Mouse (Mus musculus) liver, postnatal 0 days (tissue): Measurements from ENCODE around the gene Gm20388. TPM values are rescaled to one million over a fixed set of nuclear protein-coding genes. Genes with fewer than 3 reads are reported as not detected.

Experiments used
- ATAC-seq: fragments of 200-750 bp; cut with Nextera tagmentation; 2 replicates; pipeline ENCODE4 v1.8.0; 2017; ENCODE audit warnings: mild to moderate bottlenecking, moderate library complexity
- DNase-seq: peaks from one replicate; pipeline ENCODE4 v3.0.0-alpha.2; 2016
- H3K27ac ChIP-seq: fragments of 300-500 bp; sonication (generic); 2 replicates; pipeline ENCODE4 v1.5.1; 2014; ENCODE audit warnings: antibody characterized with exemption, moderate library complexity, mild to moderate bottlenecking, low read depth
- H3K27me3 ChIP-seq: fragments of 300-500 bp; sonication (generic); 2 replicates; pipeline ENCODE4 v1.6.1; 2014; ENCODE audit warnings: low read length, control low read depth, mixed read lengths; ENCODE audit not compliant: insufficient read depth
- H3K36me3 ChIP-seq: fragments of 300-500 bp; sonication (generic); replicated peaks from 2 replicates; pipeline ENCODE4 v1.6.1; 2014; ENCODE audit warnings: mild to moderate bottlenecking, control low read depth, low read length, moderate library complexity, mixed read lengths; ENCODE audit not compliant: insufficient read depth
- H3K4me1 ChIP-seq: fragments of 300-500 bp; sonication (generic); 2 replicates; pipeline ENCODE4 v1.6.1; 2014; ENCODE audit warnings: antibody characterized with exemption, mild to moderate bottlenecking, control low read depth; ENCODE audit not compliant: insufficient read depth
- H3K4me2 ChIP-seq: fragments of 300-500 bp; sonication (generic); 2 replicates; pipeline ENCODE4 v1.6.1; 2014; ENCODE audit warnings: low read depth, mild to moderate bottlenecking, low read length, moderate library complexity, mixed read lengths
- H3K4me3 ChIP-seq: fragments of 300-500 bp; sonication (generic); 2 replicates; pipeline ENCODE4 v1.5.1; 2014; ENCODE audit warnings: low read depth, low read length
- H3K9ac ChIP-seq: fragments of 300-500 bp; sonication (generic); replicated peaks from 2 replicates; pipeline ENCODE4 v1.6.1; 2014; ENCODE audit warnings: mild to moderate bottlenecking, moderate library complexity
- H3K9me3 ChIP-seq: fragments of 300-500 bp; sonication (generic); 2 replicates; pipeline ENCODE4 v1.6.1; 2016; ENCODE audit warnings: mild to moderate bottlenecking, control low read depth, low read length, mixed read lengths
- CTCF ChIP-seq: sonication (generic); IDR thresholded peaks from 2 replicates; pipeline ENCODE4 v1.5.1; 2016; ENCODE audit warnings: antibody characterized with exemption, low read depth
- EP300 ChIP-seq: IDR thresholded peaks from 2 replicates; pipeline ENCODE4 v1.6.1; 2016; ENCODE audit warnings: antibody characterized with exemption, low read depth, mild to moderate bottlenecking
- WGBS: fragments of 180-500 bp; shearing (Covaris S2); extraction: QIAGEN DNeasy Blood & Tissue Kit; methylation state at CpG from one replicate; pipeline ENCODE4 v1.1.7; 2014; ENCODE audit not compliant: insufficient replicate concordance; 5-methylcytosine and 5-hydroxymethylcytosine counted together
- polyA plus RNA-seq: library from polyadenylated mRNA; unstranded; fragments of >200 nt; fragmentation: Nextera tagmentation; extraction: Ambion mirVana; gene quantifications from 2 replicates; pipeline ENCODE4 v1.2.1, GENCODE M21; 2015

Gene Gm20388
- polyA plus RNA-seq, 1 experiment from 2014 or later, result not detected

GRCm38 (mm10) chr8:123766516-123766915 is 3855.9 kb downstream of the Gm20388 start:
- ATAC-seq, result no peak

GRCm38 (mm10) chr8:123767874-123768273 is 3857.2 kb downstream of the Gm20388 start:
- no peak overlapping the region for H3K4me2 ChIP-seq
- WGBS, result 74% methylated on average over 8 of the region's 8 CpGs
- H3K27ac ChIP-seq, result no peak overlapping the region
- no peak for ATAC-seq
- H3K4me3 ChIP-seq, result no peak overlapping the region
- no peak overlapping the region for H3K9ac ChIP-seq
- 0 out of 2 replicates have a peak, but pooled peaks cover 2% of the 10 kb centered on the region for H3K4me1 ChIP-seq
- no peaks in the 10 kb centered on the region for H3K9me3 ChIP-seq
- TF ChIP-seq CTCF (no peak), EP300 (no peak)
- H3K27me3 ChIP-seq, result no peaks in the 10 kb centered on the region
- no peaks in the 10 kb centered on the region for H3K36me3 ChIP-seq
- no peak for DNase-seq

More at GRCm38 (mm10) chr8:123766516-123766915, 3855.9 kb downstream of the Gm20388 start:
- 78% methylated on average over 4 of the region's 4 CpGs for WGBS
- Histone ChIP-seq H3K36me3 (no peaks in the 10 kb centered on the region), H3K27ac (no peak overlapping the region), H3K9me3 (no peaks in the 10 kb centered on the region), H3K4me3 (no peak overlapping the region), H3K4me1 (peaks cover 7% of the 10 kb centered on the region; the same call in 1 of the 2 replicates), H3K4me2 (no peak overlapping the region), H3K27me3 (no peaks in the 10 kb centered on the region), H3K9ac (no peak overlapping the region)
- TF ChIP-seq EP300 (no peak), CTCF (no peak)
- DNase-seq, result no peak

- no peak overlapping the region for H3K9ac ChIP-seq
- no peak overlapping the region for H3K4me2 ChIP-seq
- no peak overlapping the region for H3K4me3 ChIP-seq
- H3K27me3 ChIP-seq, result no peaks in the 10 kb centered on the region
- 59% methylated on average over 16 of the region's 16 CpGs for WGBS
- ATAC-seq (peak; percentile 35; the same call in 1 of the 2 replicates), DNase-seq (peak; percentile 63)
- no peaks in the 10 kb centered on the region for H3K36me3 ChIP-seq
- no peaks in the 10 kb centered on the region for H3K4me1 ChIP-seq
- no peak for TF ChIP-seq EP300
- TF ChIP-seq CTCF, result peak; percentile 80
- H3K27ac ChIP-seq, result no peak overlapping the region
- no peaks in the 10 kb centered on the region for H3K9me3 ChIP-seq
These were observed 3858.1 kb downstream of the Gm20388 start for GRCm38 (mm10) chr8:123768492-123769356.

GRCm38 (mm10) chr8:123773468-123773867 is 3862.8 kb downstream of the Gm20388 start:
- TF ChIP-seq EP300 (no peak), CTCF (no peak)
- no peak for ATAC-seq

GRCm38 (mm10) chr8:123774491-123774890 is 3863.8 kb downstream of the Gm20388 start:
- no peak for ATAC-seq
- Histone ChIP-seq H3K27ac (no peak overlapping the region), H3K36me3 (no peaks in the 10 kb centered on the region), H3K4me2 (no peak overlapping the region), H3K4me1 (peaks cover 8% of the 10 kb centered on the region; the same call in 1 of the 2 replicates), H3K27me3 (0 out of 2 replicates have a peak, but pooled peaks cover 2% of the 10 kb centered on the region), H3K4me3 (no peak overlapping the region), H3K9ac (no peak overlapping the region), H3K9me3 (no peaks in the 10 kb centered on the region)
- 91% methylated on average over 1 of the region's 1 CpGs for WGBS
- DNase-seq, result no peak
- no peak for TF ChIP-seq CTCF
- no peak for TF ChIP-seq EP300

More at GRCm38 (mm10) chr8:123773468-123773867, 3862.8 kb downstream of the Gm20388 start:
- Histone ChIP-seq H3K4me2 (no peak overlapping the region), H3K9me3 (no peaks in the 10 kb centered on the region), H3K9ac (no peak overlapping the region), H3K4me1 (peaks cover 8% of the 10 kb centered on the region; the same call in 1 of the 2 replicates), H3K27me3 (0 out of 2 replicates have a peak, but pooled peaks cover 2% of the 10 kb centered on the region), H3K27ac (no peak overlapping the region), H3K4me3 (no peak overlapping the region), H3K36me3 (no peaks in the 10 kb centered on the region)
- no peak for DNase-seq
- 64% methylated on average over 12 of the region's 12 CpGs for WGBS

- Histone ChIP-seq H3K4me1 (peaks cover 8% of the 10 kb centered on the region), H3K27ac (peak overlapping the region; percentile 60; the same call in 1 of the 2 replicates), H3K9me3 (no peaks in the 10 kb centered on the region), H3K27me3 (0 out of 2 replicates have a peak, but pooled peaks cover 2% of the 10 kb centered on the region), H3K9ac (no peak overlapping the region), H3K4me3 (no peak overlapping the region), H3K36me3 (no peaks in the 10 kb centered on the region), H3K4me2 (no peak overlapping the region)
- TF ChIP-seq CTCF (no peak), EP300 (no peak)
- peak; percentile 58 for DNase-seq
- WGBS, result 44% methylated on average over 7 of the region's 7 CpGs
- peak; percentile 83 for ATAC-seq
These were observed 3866.7 kb downstream of the Gm20388 start for GRCm38 (mm10) chr8:123777319-123777718.
